Mouse (Mus musculus): ENCODE measurements at regions not wholly inside any gene's neighbourhood (a gene's known extent, or its start where the extent isn't known, plus 50 kb on each side); places are given as distances from the start of the nearest gene placed in this dataset.

DNA sequence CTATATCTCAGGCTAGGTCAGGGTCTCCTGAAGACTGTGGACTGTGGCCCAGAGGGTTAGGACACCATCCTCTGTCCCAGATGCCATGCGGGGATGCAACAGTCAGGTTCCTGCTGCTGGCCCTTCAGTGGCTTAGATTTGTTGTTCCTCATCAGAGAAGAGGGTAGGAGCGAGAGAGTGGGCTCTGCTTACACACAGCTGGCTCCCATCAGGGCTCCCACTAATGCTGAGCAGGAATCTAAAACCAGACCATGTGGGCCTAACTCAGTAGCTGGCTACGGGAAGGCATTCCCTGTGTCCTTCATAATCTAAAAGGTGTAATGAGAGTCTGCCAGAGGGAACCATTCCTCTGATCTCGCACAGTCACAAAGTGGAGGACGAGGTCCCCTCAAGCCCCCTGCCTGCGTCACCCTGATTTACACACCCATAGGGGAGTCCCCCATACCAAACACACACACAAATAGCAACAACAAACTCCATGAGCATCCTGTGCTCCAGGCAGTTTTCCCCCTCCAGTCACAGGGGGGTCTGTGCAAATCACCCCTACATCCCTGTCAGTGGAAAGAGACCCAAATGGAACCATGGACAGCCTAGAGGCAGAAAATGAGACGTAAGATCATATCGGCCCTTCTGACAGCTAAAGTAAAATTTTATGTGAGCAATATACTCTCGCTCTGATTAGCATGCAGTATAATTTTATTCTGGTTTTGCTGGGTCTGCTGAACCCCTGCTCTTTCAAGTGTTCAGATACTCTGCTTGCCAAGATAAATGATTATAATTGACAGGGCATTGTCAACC lies 234.8 kb downstream of the 3110018I06Rik start:
- no peak for DNase-seq (ENCODE audit: low spot score)

- DNase-seq (ENCODE audit: low spot score): no peak
Measured at GRCm38 (mm10) chr12:107723860-107724320, 235.5 kb downstream of the 3110018I06Rik start.

DNA sequence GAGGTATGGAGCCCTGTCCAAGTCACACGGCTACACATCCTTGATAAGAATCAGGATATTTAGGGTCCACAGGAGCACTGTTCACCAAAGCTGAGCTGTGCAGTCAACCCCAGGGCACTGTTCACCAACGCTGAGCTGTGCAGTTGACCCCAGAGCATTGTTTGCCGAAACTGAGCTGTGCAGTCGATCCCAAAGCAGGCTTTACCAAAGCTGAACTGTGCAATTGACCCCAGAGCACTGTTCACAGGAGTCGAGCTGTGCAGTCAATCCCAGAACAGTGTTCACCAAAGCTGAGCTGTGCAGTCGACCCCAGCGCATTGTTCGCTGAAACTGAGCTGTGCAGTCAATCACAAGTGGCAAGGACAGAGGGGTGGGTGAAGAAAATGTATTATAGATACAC lies 236.0 kb downstream of the 3110018I06Rik start:
- DNase-seq (ENCODE audit: low spot score): no peak

- no peak for DNase-seq (ENCODE audit: low spot score)
Measured at GRCm38 (mm10) chr12:107728865-107729264, 240.4 kb downstream of the 3110018I06Rik start.

- no peak for DNase-seq (ENCODE audit: low spot score)
Measured at GRCm38 (mm10) chr12:107729301-107729700, 240.9 kb downstream of the 3110018I06Rik start.

DNA sequence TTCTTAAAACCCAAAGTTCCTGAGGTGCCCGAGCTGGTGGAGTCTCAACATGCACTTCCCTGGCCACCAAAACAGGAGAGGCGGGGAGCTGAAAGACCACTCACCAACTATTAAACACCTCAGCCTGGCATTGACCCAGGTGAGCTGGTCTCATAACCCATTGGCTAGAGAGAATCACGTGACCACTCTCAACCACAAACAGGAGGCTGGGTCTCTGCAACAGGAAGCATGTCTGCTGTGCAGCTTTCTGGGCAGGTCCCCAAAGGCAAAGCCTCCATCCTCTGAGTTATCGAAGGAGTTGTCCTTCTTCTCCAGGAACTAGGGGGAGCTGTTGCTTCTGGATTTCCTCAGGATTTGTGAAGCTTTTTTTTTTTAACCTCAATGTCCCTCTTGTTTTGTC lies 242.5 kb downstream of the 3110018I06Rik start:
- no peak for DNase-seq (ENCODE audit: low spot score)

- DNase-seq (ENCODE audit: low spot score): no peak
Measured at GRCm38 (mm10) chr12:107734536-107734935, 246.1 kb downstream of the 3110018I06Rik start.

GRCm38 (mm10) chr12:107742641-107743040 lies 254.2 kb downstream of the 3110018I06Rik start:
- DNase-seq (ENCODE audit: low spot score): no peak

DNA sequence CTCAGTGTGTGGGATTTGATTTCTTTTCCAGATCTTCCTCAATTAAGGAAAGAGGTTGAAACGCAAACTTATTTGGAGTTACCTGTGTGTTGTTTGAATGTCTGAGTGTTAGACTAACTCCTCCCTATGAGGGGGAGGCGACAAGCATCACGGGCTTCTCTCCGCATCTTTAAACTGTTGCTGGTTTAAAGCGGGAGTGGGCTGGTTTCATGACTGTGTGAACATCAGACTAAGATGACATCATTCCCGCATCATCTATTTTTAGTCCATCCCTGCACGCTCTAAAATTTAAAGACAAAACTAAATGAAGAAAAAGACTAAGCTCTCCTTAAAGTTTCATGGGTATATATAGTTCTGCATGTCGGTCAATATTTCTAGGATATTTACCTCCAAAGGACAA lies 256.4 kb downstream of the 3110018I06Rik start:
- no peak for DNase-seq (ENCODE audit: low spot score)

- no peak for DNase-seq (ENCODE audit: low spot score)
Measured at GRCm38 (mm10) chr12:107748481-107749380, 254.7 kb downstream of the Bcl11b start.

DNA sequence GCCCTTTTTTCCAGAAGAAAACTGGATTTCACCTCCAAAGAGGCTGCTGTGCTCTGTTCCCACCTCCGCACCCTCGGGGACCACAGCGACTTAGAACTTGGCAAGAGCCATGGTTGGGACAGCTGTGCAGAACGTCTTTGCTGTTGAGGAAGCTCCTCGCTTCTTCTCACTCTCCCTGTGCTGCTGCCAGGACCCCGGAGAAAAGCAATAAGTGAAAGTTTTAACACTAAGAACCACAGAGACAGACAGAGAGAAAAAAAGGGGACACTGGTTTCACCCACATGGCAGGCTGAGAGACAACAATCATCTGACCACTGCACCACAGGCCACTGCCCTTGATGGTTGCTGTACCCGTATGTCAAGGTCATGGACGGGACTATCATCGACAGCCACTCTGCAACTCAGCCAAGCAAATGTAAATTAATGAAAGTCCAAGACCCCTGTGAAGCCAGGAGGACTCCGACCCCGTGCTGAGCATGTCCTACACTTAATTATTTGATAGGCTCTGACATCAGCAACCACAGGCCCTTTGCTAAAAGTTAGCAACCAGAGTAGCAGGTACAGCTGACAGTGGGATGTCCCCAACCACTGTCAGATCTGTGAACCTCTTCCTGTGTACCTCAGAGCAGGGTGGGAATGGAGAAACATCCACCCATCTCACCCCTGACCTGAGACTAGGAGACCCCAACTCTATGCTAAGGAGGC lies 253.9 kb downstream of the Bcl11b start:
- no peak for DNase-seq (ENCODE audit: low spot score)

DNA sequence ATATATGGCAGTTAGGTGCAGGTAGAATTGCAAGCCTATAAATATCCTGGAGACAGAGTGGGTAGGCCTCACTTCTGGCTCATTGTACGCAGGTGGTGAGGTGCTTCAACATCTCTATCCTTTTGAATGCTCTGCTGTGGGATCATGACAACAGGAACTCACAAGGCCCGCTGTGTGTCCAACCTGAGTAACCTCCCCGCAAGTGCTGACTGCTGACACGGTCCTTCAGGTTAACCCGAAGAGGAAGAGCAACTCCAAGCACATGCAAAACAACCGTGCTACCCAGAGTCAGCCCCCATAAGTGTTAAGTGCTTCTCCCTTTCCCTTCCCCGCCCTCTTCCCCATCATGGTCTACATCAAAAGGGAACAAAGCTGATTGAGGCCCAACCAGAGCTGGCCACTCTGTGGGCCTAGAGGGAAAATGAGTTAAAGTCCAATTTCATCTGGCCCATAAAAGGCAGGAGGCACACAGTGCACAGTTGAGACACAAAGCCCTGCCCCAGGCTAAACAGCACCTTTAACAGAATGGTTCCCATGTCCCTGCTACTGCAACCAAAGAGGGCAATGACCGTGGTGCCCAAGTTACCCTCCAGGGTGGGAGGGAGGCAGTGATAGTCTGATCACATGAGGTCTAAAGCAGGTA lies 253.0 kb downstream of the Bcl11b start:
- no peak for DNase-seq (ENCODE audit: low spot score)

DNA sequence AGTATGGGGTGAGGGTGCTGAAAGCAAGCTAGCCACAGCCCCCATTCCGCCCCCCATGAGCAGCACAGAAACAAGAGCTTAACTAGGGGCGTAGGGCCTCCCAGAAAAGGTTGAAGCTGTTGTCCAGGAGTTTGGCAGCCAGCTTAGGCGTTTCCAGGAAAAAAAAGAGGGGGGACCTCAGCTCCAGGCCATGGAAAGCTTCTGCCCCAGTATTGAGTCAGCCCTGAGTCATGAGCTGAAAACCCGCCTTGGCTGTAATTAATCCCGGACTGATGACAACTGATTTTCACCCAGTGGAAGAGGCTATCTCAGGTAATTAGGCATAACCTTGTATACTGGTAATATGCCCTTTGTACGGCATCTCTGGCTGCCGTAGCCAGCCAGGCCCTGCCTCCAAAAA lies 251.3 kb downstream of the Bcl11b start:
- DNase-seq (ENCODE audit: low spot score): no peak

GRCm38 (mm10) chr12:107752587-107752986 lies 250.8 kb downstream of the Bcl11b start:
- DNase-seq (ENCODE audit: low spot score): no peak

DNA sequence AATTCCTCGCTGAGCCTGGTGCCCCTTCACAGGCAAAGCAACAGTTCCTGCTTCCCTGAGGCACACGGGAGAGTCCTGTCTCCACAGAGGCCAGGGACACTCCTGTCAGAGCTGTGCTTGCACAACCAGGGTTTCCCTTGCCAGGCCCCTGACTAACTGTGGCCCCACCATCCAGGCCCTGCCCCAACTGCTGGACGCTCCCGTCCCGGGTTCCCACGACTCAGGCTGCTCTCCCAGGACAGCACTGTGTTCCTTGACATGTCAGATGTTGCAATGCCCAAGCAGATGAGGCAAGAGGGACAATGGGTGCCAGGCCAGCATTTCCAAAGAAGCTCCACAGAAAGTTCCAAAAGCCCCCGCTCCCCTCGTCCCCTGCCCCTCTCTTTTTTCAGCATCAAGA lies 250.4 kb downstream of the Bcl11b start:
- DNase-seq (ENCODE audit: low spot score): peak; percentile 36

- no peak for DNase-seq (ENCODE audit: low spot score)
Measured at GRCm38 (mm10) chr12:107753536-107753935, 249.9 kb downstream of the Bcl11b start.

GRCm38 (mm10) chr12:107754885-107755284 lies 248.5 kb downstream of the Bcl11b start:
- DNase-seq (ENCODE audit: low spot score): no peak

GRCm38 (mm10) chr12:107755820-107756517 lies 247.4 kb downstream of the Bcl11b start:
- DNase-seq (ENCODE audit: low spot score): no peak

DNA sequence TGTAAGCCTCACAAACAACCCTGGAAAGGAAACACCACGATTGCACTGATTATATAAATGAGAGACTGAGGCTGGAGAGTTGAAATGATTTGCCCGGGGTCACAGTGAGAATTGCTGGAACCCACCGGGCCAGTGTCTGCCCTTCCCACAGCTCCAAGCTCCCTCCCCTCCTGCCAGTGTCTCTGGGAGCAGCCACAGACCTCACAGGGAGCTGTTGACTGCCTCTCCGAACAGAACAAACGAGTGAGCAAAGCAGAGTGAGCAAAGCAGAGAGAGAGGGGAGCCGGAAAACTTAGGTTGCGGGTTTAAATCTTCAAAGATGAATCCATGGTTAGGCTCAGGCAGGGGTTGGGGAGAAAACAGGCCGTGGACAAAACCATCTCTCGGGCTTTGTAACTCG lies 246.2 kb downstream of the Bcl11b start:
- DNase-seq (ENCODE audit: low spot score): no peak

- peak; percentile 35 for DNase-seq (ENCODE audit: low spot score)
Measured at GRCm38 (mm10) chr12:107757996-107758791, 245.2 kb downstream of the Bcl11b start.

All from ovary, adult 18-20 months (tissue).